Mouse (Mus musculus) ZHBTc4 (cell line): ENCODE data around the gene Meis1.

Experiments
- DNase-seq: peaks from one replicate; pipeline ENCODE4 v3.0.0-alpha.2; 2011; ENCODE audit warnings: low read depth, low spot score

The Meis1 gene

GRCm38 (mm10) chr11:18830087-18830486, 188.7 kb downstream of the Meis1 start:
- DNase-seq, result no peak
